Mouse (Mus musculus): Measurements from ENCODE around the gene Mpp4. TPM values are rescaled to one million over a fixed set of nuclear protein-coding genes. Genes with fewer than 3 reads are reported as not detected.

The Mpp4 gene
- polyA plus RNA-seq, 1 experiment from 2014 or later: 0.23 TPM

GRCm38 (mm10) chr1:59202367-59202766 is 39.2 kb upstream of the Mpp4 start:
- WGBS: 89% methylated on average over 10 of the region's 10 CpGs
- Histone ChIP-seq H3K27me3 (replicated peaks; ENCODE audit: insufficient read depth, low read length) (no peaks in the 10 kb centered on the region), H3K9ac (replicated peaks; ENCODE audit: low read depth) (no peak overlapping the region)

GRCm38 (mm10) chr1:59201561-59201960 is 38.4 kb upstream of the Mpp4 start:
- no peak for ATAC-seq
- Histone ChIP-seq H3K4me3 (ENCODE audit: low read depth, low read length) (no peak overlapping the region), H3K27ac (ENCODE audit: low read length) (no peak overlapping the region), H3K4me2 (replicated peaks; ENCODE audit: low read depth, low read length) (no peak overlapping the region), H3K4me1 (ENCODE audit: insufficient read depth, low read depth, low read length) (no peaks in the 10 kb centered on the region), H3K9me3 (ENCODE audit: low read length) (no peaks in the 10 kb centered on the region), H3K27me3 (replicated peaks; ENCODE audit: insufficient read depth, low read length) (no peaks in the 10 kb centered on the region), H3K9ac (replicated peaks; ENCODE audit: low read depth) (no peak overlapping the region), H3K36me3 (ENCODE audit: insufficient read depth, low read length) (peaks cover 16% of the 10 kb centered on the region; the same call in 1 of the 2 replicates)
- DNase-seq (ENCODE audit: low spot score): no peak
- 80% methylated on average over 1 of the region's 1 CpGs for WGBS
- no peak for TF ChIP-seq CTCF (IDR thresholded peaks at IDR 0.05)

More at GRCm38 (mm10) chr1:59202367-59202766, 39.2 kb upstream of the Mpp4 start:
- H3K4me3 ChIP-seq (ENCODE audit: low read depth, low read length): no peak overlapping the region
- no peaks in the 10 kb centered on the region for H3K4me1 ChIP-seq (ENCODE audit: insufficient read depth, low read depth, low read length)
- H3K4me2 ChIP-seq (replicated peaks; ENCODE audit: low read depth, low read length): no peak overlapping the region
- no peak for TF ChIP-seq CTCF (IDR thresholded peaks at IDR 0.05)
- TF ChIP-seq EP300 (IDR thresholded peaks at IDR 0.05): no peak
- H3K36me3 ChIP-seq (ENCODE audit: insufficient read depth, low read length): peaks cover 16% of the 10 kb centered on the region; the same call in 1 of the 2 replicates
- H3K9me3 ChIP-seq (ENCODE audit: low read length): no peaks in the 10 kb centered on the region
- no peak for ATAC-seq
- no peak for DNase-seq (ENCODE audit: low spot score)
- no peak overlapping the region for H3K27ac ChIP-seq (ENCODE audit: low read length)

GRCm38 (mm10) chr1:59200960-59201359 is 37.8 kb upstream of the Mpp4 start:
- H3K9ac ChIP-seq (replicated peaks; ENCODE audit: low read depth): no peak overlapping the region
- no peak overlapping the region for H3K4me3 ChIP-seq (ENCODE audit: low read depth, low read length)
- H3K4me2 ChIP-seq (replicated peaks; ENCODE audit: low read depth, low read length): no peak overlapping the region
- WGBS: 88% methylated on average over 5 of the region's 5 CpGs
- no peaks in the 10 kb centered on the region for H3K4me1 ChIP-seq (ENCODE audit: insufficient read depth, low read depth, low read length)
- DNase-seq (ENCODE audit: low spot score): no peak
- no peaks in the 10 kb centered on the region for H3K27me3 ChIP-seq (replicated peaks; ENCODE audit: insufficient read depth, low read length)
- no peak for TF ChIP-seq CTCF (IDR thresholded peaks at IDR 0.05)
- no peak for TF ChIP-seq EP300 (IDR thresholded peaks at IDR 0.05)
- no peaks in the 10 kb centered on the region for H3K9me3 ChIP-seq (ENCODE audit: low read length)
- no peak for ATAC-seq
- H3K36me3 ChIP-seq (ENCODE audit: insufficient read depth, low read length): peaks cover 16% of the 10 kb centered on the region; the same call in 1 of the 2 replicates
- H3K27ac ChIP-seq (ENCODE audit: low read length): no peak overlapping the region

GRCm38 (mm10) chr1:59194979-59195378 is 31.8 kb upstream of the Mpp4 start:
- WGBS: 33% methylated on average over 6 of the region's 6 CpGs
- Histone ChIP-seq H3K4me1 (ENCODE audit: insufficient read depth, low read depth, low read length) (no peaks in the 10 kb centered on the region), H3K9me3 (ENCODE audit: low read length) (no peaks in the 10 kb centered on the region), H3K36me3 (ENCODE audit: insufficient read depth, low read length) (no peaks in the 10 kb centered on the region), H3K4me2 (replicated peaks; ENCODE audit: low read depth, low read length) (no peak overlapping the region), H3K4me3 (ENCODE audit: low read depth, low read length) (no peak overlapping the region), H3K27ac (ENCODE audit: low read length) (no peak overlapping the region), H3K9ac (replicated peaks; ENCODE audit: low read depth) (no peak overlapping the region), H3K27me3 (replicated peaks; ENCODE audit: insufficient read depth, low read length) (no peaks in the 10 kb centered on the region)
- no peak for TF ChIP-seq EP300 (IDR thresholded peaks at IDR 0.05)
- DNase-seq (ENCODE audit: low spot score): no peak
- no peak for ATAC-seq

- no peak for TF ChIP-seq EP300 (IDR thresholded peaks at IDR 0.05)
- no peak for TF ChIP-seq CTCF (IDR thresholded peaks at IDR 0.05)
- Histone ChIP-seq H3K4me1 (ENCODE audit: insufficient read depth, low read depth, low read length) (no peaks in the 10 kb centered on the region), H3K4me2 (replicated peaks; ENCODE audit: low read depth, low read length) (no peak overlapping the region), H3K27me3 (replicated peaks; ENCODE audit: insufficient read depth, low read length) (no peaks in the 10 kb centered on the region), H3K4me3 (ENCODE audit: low read depth, low read length) (no peak overlapping the region), H3K36me3 (ENCODE audit: insufficient read depth, low read length) (no peaks in the 10 kb centered on the region), H3K27ac (ENCODE audit: low read length) (no peak overlapping the region), H3K9me3 (ENCODE audit: low read length) (no peaks in the 10 kb centered on the region), H3K9ac (replicated peaks; ENCODE audit: low read depth) (no peak overlapping the region)
- no peak for ATAC-seq
- no peak for DNase-seq (ENCODE audit: low spot score)
- 79% methylated on average over 5 of the region's 5 CpGs for WGBS
Measured at GRCm38 (mm10) chr1:59187786-59188185, 24.6 kb upstream of the Mpp4 start.

- Histone ChIP-seq H3K9me3 (ENCODE audit: low read length) (no peaks in the 10 kb centered on the region), H3K27ac (ENCODE audit: low read length) (no peak overlapping the region), H3K36me3 (ENCODE audit: insufficient read depth, low read length) (no peaks in the 10 kb centered on the region), H3K9ac (replicated peaks; ENCODE audit: low read depth) (no peak overlapping the region), H3K4me3 (ENCODE audit: low read depth, low read length) (no peak overlapping the region), H3K4me1 (ENCODE audit: insufficient read depth, low read depth, low read length) (no peaks in the 10 kb centered on the region), H3K4me2 (replicated peaks; ENCODE audit: low read depth, low read length) (no peak overlapping the region), H3K27me3 (replicated peaks; ENCODE audit: insufficient read depth, low read length) (no peaks in the 10 kb centered on the region)
- DNase-seq (ENCODE audit: low spot score) (no peak), ATAC-seq (no peak)
- 77% methylated on average over 10 of the region's 10 CpGs for WGBS
- no peak for TF ChIP-seq EP300 (IDR thresholded peaks at IDR 0.05)
- no peak for TF ChIP-seq CTCF (IDR thresholded peaks at IDR 0.05)
Measured at GRCm38 (mm10) chr1:59186317-59186716, 23.1 kb upstream of the Mpp4 start.

- no peaks in the 10 kb centered on the region for H3K4me1 ChIP-seq (ENCODE audit: insufficient read depth, low read depth, low read length)
- no peak overlapping the region for H3K4me3 ChIP-seq (ENCODE audit: low read depth, low read length)
- H3K9me3 ChIP-seq (ENCODE audit: low read length): no peaks in the 10 kb centered on the region
- no peak overlapping the region for H3K27ac ChIP-seq (ENCODE audit: low read length)
- 79% methylated on average over 9 of the region's 9 CpGs for WGBS
- no peak overlapping the region for H3K4me2 ChIP-seq (replicated peaks; ENCODE audit: low read depth, low read length)
- ATAC-seq (no peak), DNase-seq (ENCODE audit: low spot score) (no peak)
- H3K9ac ChIP-seq (replicated peaks; ENCODE audit: low read depth): no peak overlapping the region
- no peaks in the 10 kb centered on the region for H3K27me3 ChIP-seq (replicated peaks; ENCODE audit: insufficient read depth, low read length)
- H3K36me3 ChIP-seq (ENCODE audit: insufficient read depth, low read length): no peaks in the 10 kb centered on the region
- TF ChIP-seq CTCF (IDR thresholded peaks at IDR 0.05): no peak
- TF ChIP-seq EP300 (IDR thresholded peaks at IDR 0.05): no peak
Measured at GRCm38 (mm10) chr1:59185410-59185809, 22.2 kb upstream of the Mpp4 start.
